Mouse (Mus musculus) thymus, adult 18-20 months (tissue): ENCODE results near the gene Prune1.
"Not testable (repeated sequence)": the region's sequence is repeated elsewhere in the genome, so short reads cannot be mapped to it uniquely, and the experiment has no call there.

Experiments used
- DNase-seq, 2 experiments: peaks; one replicate each; pipeline ENCODE4 v3.0.0; 2022; ENCODE audit warnings: mixed read lengths in 2 of 2

Prune1 gene

DNA sequence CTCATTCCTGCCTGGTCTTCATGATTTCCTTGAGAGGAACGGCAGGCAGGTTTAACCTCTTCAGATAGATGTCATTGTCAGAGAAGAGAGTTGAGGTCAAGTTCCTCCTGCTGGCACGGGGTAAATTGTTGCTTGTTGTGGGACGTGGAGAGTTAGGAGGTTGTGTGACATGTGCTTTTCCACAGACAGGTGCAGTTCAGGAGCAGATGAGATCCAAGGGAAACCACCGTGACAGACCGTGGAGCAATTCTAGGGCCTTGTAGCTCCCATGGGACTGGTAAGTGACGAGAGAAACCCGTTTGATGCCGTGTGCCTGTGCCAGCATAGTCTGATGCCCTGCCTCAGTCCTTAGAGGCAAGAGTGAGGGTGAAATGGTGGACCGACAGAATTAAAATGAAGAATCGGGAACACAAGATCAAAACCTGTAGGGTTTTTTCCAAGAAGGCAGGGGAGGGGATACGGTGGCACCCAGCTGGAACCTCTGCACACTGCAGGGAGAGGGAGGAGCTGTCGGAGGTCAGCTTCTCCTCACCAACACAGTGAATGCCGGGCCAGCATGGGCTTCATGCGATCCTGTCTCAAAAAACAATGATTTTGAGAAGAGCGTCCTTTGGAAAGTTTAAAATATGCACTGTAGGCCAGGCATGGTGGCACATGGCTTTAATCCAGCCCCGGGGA is 48.4 kb downstream of the Prune1 start:
- DNase-seq: no peak

GRCm38 (mm10) chr3:95232771-95233170 is 49.1 kb downstream of the Prune1 start:
- DNase-seq: no peak

GRCm38 (mm10) chr3:95231298-95232221 is 50.3 kb downstream of the Prune1 start, which contains the start of gene Mllt11:
Mllt11 (minus strand) TSS chr3:95232171.
- DNase-seq: peak; percentile 47 to 69

DNA sequence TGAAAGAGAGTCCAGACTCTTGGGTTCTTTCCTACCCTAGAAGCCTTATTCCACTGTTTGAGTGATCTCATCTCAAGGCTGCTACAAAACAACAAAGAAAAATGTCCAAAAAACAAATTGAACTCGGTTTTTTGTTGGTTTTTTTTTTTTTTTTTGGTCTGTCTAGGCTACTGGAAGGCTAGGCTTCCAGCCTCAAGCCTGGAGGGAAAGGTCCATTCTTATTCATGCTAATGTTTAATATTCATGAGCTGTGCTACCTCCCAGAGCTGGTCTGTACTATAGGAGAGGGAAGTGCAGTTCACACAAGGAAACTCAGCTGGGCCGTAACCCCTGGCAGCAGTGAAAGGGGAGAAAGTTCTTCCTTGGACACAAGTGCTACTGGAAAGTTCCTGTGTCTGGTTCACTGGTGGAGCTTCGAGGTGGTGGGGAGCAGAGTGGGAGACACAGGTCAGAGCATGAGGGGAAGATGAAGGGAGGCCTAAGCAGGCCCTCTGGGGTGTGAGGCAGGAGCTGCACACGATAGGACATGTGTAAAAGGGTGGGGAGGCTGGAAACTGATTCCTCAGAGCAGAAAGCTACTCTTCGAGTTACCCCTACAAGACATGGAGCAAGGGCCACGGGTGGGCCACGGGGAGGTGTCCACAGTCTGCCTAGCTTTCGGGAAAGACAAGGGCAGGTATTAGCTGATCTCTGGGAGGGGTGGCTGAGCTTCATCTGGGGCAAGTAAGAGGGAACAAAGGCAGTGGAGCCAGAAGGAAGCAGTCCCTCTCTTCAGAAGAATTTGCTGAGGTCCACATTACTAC is 51.2 kb downstream of the Prune1 start:
- peak; percentile 25 to 37 for DNase-seq

GRCm38 (mm10) chr3:95229781-95230494 is 51.9 kb downstream of the Prune1 start:
- peak in 1 of 2 experiments; percentile 48 for DNase-seq

DNA sequence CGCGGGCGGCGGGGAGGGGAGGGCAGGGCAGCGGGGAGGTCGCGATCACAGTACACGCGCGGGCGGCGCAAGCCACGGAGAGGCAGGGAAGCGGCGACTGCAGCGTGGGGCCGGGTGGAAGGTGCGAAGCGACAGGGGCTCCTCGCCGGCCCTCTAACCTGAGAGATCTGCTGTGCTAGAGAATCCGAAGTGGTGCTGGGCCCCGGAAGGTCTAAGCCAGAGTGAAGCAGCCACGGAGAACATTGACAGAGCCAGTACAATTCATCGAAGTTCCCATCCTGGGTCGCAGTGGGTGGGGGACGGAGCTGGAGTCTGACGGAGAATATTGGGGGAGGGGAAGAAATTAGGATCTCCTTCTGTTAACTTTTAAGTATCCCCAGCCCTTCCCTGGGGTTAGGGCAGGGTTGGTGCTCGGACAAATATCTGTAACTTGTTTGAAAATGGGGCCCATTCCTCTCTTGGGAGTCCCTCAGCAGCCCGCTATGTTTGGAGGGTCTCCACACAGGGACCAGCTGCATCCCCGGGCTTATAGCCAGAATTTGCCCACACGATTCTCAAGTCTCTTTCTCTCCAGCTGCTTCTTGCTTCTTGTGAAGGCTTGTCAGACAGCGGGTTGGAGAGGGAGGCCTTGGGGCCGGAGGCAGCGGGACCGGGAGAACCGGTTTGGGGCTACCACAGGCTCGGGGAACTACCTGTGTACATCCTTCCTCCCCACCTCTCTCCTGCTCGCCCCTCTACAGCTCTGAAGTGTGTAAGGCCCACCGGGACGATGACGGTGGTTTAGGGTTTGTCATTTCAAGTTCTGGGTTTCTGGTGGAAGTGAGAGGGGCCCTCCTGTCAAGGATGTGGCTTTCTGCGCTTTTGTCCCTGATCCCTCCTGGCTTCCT is 52.7 kb downstream of the Prune1 start:
- DNase-seq: peak; percentile 44 to 58

DNA sequence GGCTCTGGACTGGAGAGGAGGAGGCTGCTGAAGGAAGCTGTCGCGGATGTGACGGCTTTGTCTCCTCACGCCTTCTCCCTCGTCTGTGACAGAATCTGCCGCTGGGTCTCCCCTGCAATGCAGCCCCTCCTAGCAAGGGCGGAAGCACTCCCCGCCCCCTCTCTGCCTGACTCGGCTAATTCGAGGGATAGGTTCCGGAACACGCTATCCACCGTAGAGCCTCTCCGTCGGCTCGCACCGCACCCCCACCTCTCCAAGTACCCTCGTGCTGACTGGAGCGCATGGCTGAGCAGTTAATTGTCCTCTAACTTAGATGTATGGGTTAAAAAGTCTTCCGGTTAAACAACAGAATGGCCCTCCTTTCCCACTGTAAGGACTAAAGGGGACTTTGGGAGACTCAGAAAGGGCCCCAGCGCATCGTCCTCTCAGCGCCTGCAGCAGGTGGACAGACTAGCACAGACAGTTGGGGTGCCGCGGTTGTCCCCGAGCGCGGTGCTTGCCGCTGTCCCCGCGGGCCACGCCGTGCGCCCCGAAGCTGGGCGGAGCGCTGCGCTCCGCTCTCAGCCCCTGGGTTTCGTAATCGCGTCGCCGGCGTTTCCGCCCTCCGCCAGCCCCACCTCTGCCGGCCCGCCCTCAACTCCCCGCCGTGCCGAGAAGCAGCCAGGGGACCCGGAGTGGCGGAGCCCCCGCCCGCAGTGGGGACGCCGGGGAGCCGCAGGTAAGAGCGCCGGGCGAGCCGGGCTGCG is 53.6 kb downstream of the Prune1 start, which contains the start of gene Cdc42se1:
Gene Cdc42se1, plus strand, starts transcription at position 585 of the 746 bp plus-strand sequence.
- DNase-seq: peak; percentile 89 to 95

DNA sequence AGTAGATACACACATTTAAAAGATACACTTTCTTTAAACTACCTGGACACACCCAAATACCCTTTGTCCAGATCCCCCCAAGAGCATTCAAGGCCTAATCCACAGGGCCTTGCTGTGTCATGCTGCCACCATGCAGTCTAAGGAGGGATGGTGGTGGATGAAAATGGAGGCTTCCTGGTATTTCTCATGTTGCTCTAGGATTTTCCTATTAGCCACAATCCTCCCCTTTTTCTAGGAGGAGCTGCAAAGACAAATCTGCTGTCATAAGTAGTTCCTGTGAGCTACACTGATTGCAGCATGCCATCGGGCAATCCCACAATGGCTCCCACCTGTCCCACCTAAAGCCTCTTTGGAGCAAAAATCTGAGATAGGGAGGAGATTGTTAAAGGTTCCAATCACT is 54.7 kb downstream of the Prune1 start:
- no peak for DNase-seq

GRCm38 (mm10) chr3:95224295-95224694 is 57.6 kb downstream of the Prune1 start:
- no peak for DNase-seq

GRCm38 (mm10) chr3:95223041-95223440 is 58.8 kb downstream of the Prune1 start:
- no peak for DNase-seq

DNA sequence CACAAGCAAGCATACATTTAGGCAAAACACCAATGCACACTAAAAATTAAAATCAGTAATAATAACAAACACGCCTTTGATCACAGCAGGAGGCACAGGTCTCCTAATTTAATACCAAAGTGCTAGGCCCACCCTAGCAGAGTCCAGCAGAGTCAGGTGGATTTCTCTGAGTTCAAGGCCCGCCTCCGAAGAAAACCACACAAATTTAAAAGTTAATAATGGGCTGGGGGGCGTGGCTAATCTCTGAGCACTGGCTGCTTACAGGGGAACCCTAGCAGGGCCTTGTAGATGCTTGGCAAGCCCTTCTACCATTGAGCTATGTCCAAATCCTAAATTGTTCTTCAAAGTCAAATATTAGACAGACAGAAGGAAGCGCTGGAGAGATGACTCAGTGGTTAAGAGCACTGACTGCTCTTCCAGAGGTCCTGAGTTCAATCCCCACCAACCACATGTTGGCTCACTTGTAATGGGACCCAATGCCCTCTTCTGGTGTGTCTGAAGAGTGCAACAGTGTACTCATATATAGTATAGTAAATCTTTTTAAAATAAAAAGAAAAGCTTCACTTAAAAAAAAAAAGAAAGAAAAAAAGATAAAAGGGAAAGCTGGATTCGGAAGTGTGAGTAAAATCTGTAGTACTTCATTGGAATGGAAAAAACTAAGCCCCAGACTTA is 63.3 kb downstream of the Prune1 start:
- DNase-seq: peak in 1 of 2 experiments; percentile 37

GRCm38 (mm10) chr3:95217255-95218134 is 64.4 kb downstream of the Prune1 start, which contains the start of gene Gabpb2:
Gabpb2 (minus strand) TSS chr3:95217916.
- peak; percentile 91 to 92 for DNase-seq

DNA sequence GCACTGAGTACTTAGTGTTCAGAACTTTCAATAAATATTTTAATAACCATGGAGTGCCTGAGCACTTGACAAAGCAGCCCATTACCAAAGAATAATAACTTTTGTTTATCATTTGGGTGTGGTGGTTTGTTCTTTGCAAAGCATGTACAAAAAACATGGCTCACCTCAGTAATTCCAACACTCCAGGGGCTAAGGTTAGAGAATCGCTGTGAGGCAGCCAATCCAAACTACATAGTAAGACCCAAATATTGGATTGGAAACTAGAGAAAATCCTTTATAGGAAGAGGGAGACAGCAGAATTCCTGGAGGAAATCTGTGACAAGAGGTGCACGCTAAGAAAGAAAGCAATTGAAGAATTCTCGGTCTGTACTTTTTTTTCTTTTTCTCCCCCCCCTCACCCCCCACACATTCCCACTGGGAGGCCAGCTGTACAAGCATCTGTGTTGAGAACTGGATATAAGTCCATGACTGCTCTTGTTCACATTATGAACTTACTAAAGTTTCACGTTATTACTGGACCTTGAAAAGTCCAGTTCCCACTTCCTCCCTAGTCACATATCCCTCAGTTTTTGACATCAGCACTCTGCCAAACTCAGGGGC is 65.1 kb downstream of the Prune1 start:
- no peak for DNase-seq

DNA sequence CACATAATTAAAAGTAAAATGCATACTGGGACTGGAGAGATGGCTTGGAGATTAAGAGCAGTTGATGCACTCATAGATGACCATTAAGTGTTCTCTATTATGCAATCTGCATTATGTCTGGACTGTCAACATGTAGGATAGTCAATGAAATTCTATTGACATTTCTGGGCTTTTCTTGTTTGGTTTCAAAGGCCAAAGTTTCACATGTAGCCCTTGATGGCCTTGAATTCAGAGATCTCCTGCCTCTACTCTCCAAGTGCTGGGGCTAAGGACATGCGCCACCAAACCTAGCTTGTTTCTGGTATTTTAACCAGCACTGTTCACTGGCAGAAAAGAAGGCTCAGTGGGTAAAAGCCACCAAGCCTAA is 68.3 kb downstream of the Prune1 start:
- DNase-seq: no peak

DNA sequence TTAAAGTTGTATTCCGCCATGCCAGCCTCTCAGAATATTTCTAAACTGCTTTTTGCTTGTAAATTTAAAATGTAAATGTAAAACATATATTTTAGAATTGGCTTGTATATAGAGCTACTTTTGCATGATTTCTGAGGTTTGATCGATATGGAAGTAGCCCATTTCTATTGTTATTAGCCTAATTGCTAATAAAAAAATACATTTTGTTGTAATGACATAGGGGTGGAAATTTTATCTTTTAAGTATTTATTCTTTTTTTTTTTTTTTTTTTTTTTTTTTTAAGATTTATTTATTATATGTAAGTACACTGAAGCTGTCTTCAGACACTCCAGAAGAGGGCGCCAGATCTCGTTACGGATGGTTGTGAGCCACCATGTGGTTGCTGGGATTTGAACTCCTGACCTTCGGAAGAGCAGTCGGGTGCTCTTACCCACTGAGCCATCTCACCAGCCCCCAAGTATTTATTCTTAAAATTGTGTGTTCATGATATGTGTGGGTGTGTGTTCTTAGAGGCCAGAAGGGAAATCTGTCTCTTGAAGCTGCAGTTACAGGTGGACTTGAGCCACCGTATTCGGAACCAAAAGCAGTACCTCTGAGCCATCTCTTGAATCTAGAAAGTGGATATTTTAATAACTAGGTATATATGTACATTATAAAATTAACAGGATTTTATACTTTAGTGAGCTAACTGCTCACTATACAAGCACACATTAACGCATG is 68.8 kb downstream of the Prune1 start:
- DNase-seq: not testable (repeated sequence)

DNA sequence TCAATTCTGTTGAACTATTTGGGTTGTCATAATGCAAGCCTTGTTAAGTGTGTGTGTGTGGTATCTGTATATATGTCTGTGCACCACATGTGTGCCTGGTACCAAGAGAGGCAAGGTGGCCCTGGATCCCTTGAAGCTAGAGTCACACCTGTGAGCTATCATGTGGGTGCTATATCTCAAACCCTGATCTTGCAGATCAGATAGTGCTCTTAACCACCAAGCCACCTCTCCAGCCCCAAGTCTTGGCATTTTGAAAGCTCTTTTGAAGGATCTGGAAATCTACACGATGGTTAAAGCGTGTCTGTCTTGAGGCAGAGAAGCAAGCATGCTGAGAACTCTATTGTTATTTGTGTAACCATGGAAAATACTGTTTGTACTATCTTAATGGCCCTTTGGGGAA is 71.3 kb downstream of the Prune1 start:
- DNase-seq: peak; percentile 38 to 56

DNA sequence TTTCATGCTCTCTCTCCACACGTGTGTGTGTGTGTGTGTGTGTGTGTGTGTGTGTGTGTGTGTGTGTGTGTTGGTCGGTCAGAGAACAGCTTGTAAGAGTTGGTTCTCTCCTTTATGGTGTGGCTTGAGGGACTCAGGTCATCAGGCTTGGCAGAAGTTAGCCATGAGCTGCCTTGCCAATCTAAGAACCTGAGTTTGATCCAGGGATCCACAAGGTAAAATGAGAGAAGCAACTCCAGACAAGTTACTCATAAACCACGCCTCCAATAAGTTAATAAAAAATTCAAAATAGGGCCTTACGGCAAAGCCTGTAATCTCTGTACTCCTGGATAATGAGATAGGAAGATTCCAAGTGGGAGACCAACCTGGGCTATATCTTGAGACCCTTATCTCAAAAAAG is 73.6 kb downstream of the Prune1 start:
- no peak for DNase-seq

DNA sequence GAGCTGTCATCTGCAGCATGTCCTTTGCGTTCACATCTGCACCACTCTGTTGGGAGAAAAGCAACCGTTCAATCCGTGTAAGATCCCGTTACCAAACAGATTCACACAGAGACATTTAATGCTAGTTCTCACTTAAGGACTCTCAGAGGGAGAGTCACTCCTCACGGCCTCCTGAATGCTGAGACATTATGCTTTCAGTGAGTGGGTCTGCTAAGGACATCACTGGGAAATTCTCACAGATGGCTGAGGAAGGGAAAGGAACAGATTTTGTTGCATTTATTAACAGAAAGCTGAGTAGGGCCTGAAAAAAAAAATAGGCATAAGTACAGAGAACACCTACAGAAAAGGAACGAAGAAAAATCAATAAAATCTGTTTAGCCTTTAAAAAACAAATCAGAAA is 78.0 kb downstream of the Prune1 start:
- no peak for DNase-seq
